Mouse (Mus musculus) left cerebral cortex, postnatal 14 days (tissue): Measurements from ENCODE around the gene Slc23a4. TPM values are rescaled to one million over a fixed set of nuclear protein-coding genes. Genes with fewer than 3 reads are reported as not detected.

Experiments used
- DNase-seq, 2 experiments: peaks; one replicate each; pipeline ENCODE4 v3.0.0; 2021 to 2022; ENCODE audit warnings: low spot score in 2 of 2, mixed read lengths in 1 of 2
- intact Hi-C: fragments of 180-260 bp; cut with DNase I; formaldehyde crosslinking; loops from one replicate; pipeline ENCODE4 v1.15.1; 2025
- total RNA-seq, 2 experiments: library from RNA; stranded (reverse); gene quantifications; 2 replicates each; pipeline ENCODE4 v1.2.3; 2021

Slc23a4 gene
- total RNA-seq, 2 experiments from 2014 or later: 1.1 TPM

- DNase-seq: peak; percentile 27 to 60
- intact Hi-C loops: loop anchor here (10.0 kb wide), 1 partner anchor 407 kb away; no protein-coding TSS in a partner anchor
Measured at GRCm38 (mm10) chr6:34921941-34922340, 66.3 kb downstream of the Slc23a4 start.

GRCm38 (mm10) chr6:34920631-34921030 lies 67.6 kb downstream of the Slc23a4 start:
- intact Hi-C loops: loop anchor here (10.0 kb wide), 1 partner anchor 406 kb away; no protein-coding TSS in a partner anchor
- no peak for DNase-seq

GRCm38 (mm10) chr6:34919956-34920355 lies 68.2 kb downstream of the Slc23a4 start, which contains the start of gene Stra8:
Stra8 (plus strand) TSS chr6:34920163.
- intact Hi-C loops: loop anchor here (10.0 kb wide), 1 partner anchor 405 kb away; no protein-coding TSS in a partner anchor
- no peak for DNase-seq

GRCm38 (mm10) chr6:34919146-34919545 lies 69.1 kb downstream of the Slc23a4 start:
- no peak for DNase-seq
- intact Hi-C loops: no loop called here

DNA sequence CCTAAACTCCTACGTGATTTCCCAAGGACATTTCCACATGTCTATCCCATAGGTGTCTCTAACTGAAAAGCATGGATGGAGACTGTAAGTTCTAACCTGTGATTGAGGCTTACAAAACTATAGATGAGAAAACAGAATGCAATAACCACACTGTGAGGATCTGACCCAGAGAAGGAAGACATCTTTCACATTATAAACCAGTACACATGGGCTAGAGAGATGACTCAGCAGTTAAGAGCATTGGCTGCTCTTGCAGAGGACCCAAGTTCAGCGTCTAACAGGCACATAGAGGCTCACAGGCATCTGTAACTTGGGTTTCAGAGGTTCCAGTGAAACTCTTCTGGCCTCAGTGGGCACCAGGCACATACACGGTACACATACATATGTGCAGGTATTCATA lies 73.7 kb downstream of the Slc23a4 start:
- intact Hi-C loops: no loop called here
- no peak for DNase-seq

- intact Hi-C loops: no loop called here
- no peak for DNase-seq
Measured at GRCm38 (mm10) chr6:34913341-34914040, 74.7 kb downstream of the Slc23a4 start.

DNA sequence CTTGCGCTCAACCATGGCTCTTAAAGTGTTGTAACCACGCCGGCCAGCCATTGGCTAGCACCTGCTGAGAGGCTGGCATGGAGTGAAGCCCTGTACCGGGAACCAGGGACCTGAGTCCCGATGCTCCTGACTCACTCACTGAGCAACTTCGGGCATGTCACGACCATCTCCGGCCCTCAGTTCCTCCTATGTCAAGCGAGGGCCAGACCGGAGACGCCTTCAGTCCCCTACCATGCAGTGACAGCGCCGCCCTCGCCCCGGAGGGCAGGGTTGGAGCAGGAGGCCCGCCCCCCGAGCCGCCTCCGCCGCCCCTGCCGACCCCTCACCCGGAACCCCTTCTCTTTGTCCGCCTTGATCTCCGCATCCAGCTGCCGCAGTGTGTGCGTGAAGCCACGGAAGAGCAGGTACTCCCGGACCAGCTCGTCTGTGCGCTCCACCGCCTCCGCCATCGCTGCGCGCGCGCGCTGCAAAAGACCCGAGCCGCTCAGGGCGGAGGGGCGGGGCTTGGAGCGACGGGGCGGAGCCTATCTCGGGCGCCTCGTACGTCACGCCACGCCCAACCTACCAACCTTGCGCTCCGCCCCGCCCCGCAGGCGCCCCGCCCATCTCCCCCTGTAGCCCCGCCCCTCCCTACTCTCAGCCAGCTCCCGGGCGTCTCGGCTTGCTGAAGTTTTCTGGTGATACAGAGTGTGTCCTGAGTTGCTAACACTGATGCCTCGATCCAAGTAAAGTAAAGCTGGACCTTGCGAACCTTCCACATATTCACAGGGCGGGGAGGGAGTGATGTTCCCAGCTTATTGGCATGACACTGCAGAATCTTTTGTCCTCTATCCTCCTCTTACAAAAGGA lies 77.6 kb downstream of the Slc23a4 start, which contains the start of gene Wdr91:
Wdr91 (minus strand) TSS at position 506 of the 849 bp plus-strand sequence.
- intact Hi-C loops: no loop called here
- DNase-seq: peak; percentile 92 to 95

DNA sequence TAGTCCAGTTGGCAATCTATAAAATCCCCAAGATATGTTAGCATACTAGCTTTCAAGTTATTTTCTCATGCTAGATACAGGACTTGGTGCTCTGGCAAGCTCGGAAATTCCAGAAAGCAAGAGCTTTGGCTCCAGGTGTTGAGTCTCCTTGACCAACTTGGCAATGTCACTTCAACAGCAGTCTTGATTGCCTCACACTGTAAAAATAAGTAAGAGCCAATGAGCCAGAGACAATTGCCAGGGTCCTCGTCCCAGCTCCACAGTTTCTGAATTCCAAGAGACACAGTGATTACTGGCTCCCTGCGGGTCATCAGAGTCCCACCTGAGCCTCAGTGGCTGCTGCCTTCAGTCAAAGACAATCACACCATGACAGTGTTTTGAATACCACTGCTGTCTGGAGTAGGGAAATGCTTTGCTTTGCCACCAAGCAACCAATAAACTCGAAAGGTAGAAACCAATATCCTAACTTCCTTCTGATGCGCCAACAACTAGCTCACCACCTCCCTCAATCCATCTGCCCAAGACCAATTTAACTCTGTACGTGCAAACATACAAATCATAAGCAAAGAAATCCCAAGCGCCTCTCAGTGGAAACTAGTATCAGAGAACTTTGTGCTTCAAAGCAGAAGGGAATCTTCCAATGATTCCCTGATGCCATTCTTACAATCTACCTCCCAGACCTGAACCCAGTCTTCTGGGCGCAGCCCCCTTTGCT lies 78.4 kb downstream of the Slc23a4 start:
- intact Hi-C loops: no loop called here
- DNase-seq: peak; percentile 8 to 37

DNA sequence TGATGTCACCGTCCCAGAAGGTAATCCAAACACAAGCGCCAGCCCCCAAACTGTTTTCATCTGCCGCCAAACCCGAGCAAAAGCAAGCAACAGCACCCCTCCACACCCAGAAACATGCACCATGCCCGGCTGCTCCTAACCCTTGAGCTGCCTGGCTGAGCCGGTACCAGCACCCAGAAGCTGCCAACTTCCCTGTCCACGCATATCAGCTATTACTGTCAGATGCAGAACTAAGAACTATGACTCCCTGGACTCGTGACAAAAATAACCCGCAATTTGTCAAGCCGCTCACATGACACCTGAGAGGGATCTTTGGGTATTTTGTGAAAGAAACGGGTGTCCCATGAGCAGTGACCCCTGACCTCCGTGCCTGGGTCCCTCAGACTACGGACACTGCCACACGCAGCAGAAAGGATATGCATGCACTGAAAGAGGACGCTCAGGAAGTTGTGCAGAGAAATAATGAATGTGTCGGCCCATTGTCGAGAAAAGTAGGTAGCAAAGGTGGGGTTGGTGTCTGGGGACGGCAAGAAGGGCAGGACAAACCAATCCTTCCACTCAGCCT lies 80.4 kb downstream of the Slc23a4 start:
- DNase-seq: no peak
- intact Hi-C loops: no loop called here

GRCm38 (mm10) chr6:34907121-34907614 lies 81.0 kb downstream of the Slc23a4 start:
- intact Hi-C loops: no loop called here
- no peak for DNase-seq

GRCm38 (mm10) chr6:34906661-34907060 lies 81.5 kb downstream of the Slc23a4 start:
- DNase-seq: peak in 1 of 2 experiments; percentile 52
- intact Hi-C loops: no loop called here

GRCm38 (mm10) chr6:34906125-34906524 lies 82.1 kb downstream of the Slc23a4 start:
- intact Hi-C loops: no loop called here
- DNase-seq: no peak

DNA sequence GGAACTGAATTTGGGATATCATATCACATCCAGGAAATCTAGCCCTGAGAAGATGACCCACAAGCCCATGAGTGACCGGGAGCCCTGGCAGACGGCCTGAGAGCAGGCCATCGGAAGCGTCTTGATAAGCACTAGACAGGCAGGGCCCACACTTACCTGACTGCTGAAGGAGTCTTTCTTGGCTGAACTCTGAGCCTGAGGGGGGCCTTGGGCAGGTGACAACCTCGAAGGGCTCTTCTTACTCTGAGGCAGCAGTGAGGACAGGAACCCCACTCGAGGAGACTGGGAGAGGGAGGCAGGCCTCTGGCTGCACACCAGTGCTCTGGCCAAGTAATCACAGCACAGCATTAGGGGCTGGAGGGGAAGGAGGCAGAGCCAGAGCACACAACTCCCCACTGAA lies 83.8 kb downstream of the Slc23a4 start:
- intact Hi-C loops: no loop called here
- no peak for DNase-seq

DNA sequence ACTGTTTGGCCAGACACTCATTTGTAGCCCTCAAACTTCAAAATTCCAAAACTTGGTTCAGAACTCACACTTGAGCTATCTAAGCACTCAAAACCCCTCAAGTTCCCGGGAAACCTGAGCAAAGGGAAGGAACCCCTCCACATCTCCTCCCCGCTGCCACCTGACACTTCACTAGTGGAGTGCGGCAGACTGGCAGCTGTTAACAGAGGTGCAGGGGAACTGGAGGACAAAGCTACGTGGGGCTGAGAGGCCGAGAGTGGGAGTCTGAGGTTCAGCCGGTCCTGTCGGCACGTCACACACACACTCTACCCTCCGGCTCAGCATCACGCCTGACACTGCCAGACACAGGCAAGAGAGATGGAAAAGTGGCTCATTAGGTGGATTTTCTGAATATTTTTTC lies 84.4 kb downstream of the Slc23a4 start:
- no peak for DNase-seq
- intact Hi-C loops: no loop called here

DNA sequence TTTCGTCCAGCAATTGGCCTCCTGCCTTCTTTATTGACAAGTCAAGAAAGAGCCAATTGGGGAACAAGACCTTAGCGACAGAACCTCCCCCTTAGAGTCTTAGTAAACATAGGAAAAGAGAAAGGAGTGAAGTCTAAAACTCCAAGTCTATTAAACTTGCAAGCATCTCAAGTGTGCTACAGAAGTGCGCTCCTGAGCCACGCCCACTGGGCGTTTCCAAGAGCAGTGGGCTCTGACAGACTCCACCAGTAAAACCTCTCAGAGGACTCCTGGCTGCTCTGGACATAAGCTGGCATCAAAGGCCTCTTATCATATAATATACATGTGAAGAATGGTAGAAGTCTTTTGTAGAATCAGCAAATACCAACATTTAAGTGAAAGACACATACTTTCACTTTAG lies 84.8 kb downstream of the Slc23a4 start:
- no peak for DNase-seq
- intact Hi-C loops: no loop called here

DNA sequence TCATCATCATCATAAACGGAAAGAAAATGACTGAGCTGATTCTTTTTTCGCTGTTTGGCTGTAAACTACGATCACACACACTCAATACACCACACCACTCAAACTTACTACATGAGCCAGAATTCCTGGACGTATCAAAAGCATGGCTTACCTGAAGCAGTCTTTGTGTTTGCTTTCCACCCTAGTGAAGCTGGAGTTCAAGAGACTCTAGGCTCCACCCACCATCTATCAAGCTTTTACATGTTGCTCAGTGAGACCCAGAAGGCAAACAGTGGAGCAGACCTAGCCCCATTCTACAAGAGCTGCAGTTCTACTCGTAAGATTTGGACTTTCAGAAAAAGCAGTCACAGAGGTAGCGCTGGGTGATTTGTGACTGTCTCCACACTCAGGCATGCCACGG lies 85.6 kb downstream of the Slc23a4 start:
- intact Hi-C loops: no loop called here

GRCm38 (mm10) chr6:34901911-34902444 lies 86.2 kb downstream of the Slc23a4 start:
- DNase-seq: peak in 1 of 2 experiments; percentile 38
- intact Hi-C loops: no loop called here

More for the DNA sequence above, 85.6 kb downstream of the Slc23a4 start:
- DNase-seq: no peak

GRCm38 (mm10) chr6:34900990-34901389 lies 87.2 kb downstream of the Slc23a4 start:
- no peak for DNase-seq
- intact Hi-C loops: no loop called here

DNA sequence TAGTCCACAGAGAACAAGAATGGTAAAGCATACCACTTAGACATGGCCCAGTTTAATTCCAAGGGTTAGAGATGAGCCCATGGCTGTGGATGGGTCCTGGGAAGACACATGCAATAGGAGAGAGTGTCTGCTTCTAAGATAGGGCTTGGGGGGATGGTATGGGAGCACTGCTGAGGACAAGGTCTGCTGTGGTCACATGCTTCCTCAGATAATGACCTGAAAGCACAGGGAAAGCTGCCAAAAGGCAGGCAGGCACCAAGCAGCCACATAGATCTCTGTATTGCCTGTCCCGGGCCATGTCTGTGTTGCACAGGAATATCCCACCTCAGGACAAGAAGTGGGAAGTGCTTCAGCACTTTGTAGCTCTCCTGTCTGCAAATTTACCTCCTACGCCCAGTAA lies 89.1 kb downstream of the Slc23a4 start:
- intact Hi-C loops: no loop called here

More for the DNA sequence above, 89.1 kb downstream of the Slc23a4 start:
- no peak for DNase-seq
